8 mouse cellular contexts compared by ENCODE assay signal in genomic region chr16:93603439-93604212, GRCm38 (mm10). TPM values are rescaled to one million over a fixed set of nuclear protein-coding genes. Genes with fewer than 3 reads are reported as not detected.
DNase-seq lines count a peak whose midpoint lies in the region.

Gene Setd4 (minus strand): TSS chr16:93604063.

- H3K4me3 ChIP-seq in megakaryocyte, embryonic 14.5 days (replicated peaks): peak within 1 kb of the TSS; percentile 99

- peak; percentile 96 to 98 for DNase-seq in adrenal gland, adult (ENCODE audit: inconsistent age in 2 of 2, low spot score in 1 of 2)
- peak; percentile 95 for DNase-seq in embryo, embryonic 10 days (ENCODE audit: low spot score)
- DNase-seq in gastrocnemius, postnatal 10 days: peak; percentile 94
- DNase-seq in induced T-regulatory cell, adult 2 months (ENCODE audit: low read depth): peak; percentile 92
- peak; percentile 88 to 94 for DNase-seq in left cerebral cortex, adult 9 months (ENCODE audit: low spot score in 2 of 2)
- DNase-seq in right cerebral cortex, adult 2 months (ENCODE audit: low spot score in 2 of 2): peak; percentile 93
- peak; percentile 72 for DNase-seq in urinary bladder, postnatal 10 days (ENCODE audit: low spot score)

- peaks cover 27% of the 10 kb centered on the region for H3K27me3 ChIP-seq in megakaryocyte, embryonic 14.5 days (replicated peaks)

- H3K4me1 ChIP-seq in megakaryocyte, embryonic 14.5 days: peaks cover 25% of the 10 kb centered on the region

- peaks cover 4% of the 10 kb centered on the region; the same call in 1 of the 2 replicates for H3K9me3 ChIP-seq in megakaryocyte, embryonic 14.5 days

- no peaks in the 10 kb centered on the region for H3K36me3 ChIP-seq in megakaryocyte, embryonic 14.5 days (replicated peaks; ENCODE audit: low read length)

RNA-seq across cellular contexts. Expression of gene Setd4, which starts in this region (rescaled TPM):
- total RNA-seq in gastrocnemius, postnatal 10 days (2021): 1 to 10 TPM; 1.7 to 3.2 TPM
- 0.89 TPM in 1 of 2 replicates, not detected in the other for polyA plus RNA-seq in megakaryocyte, embryonic 14.5 days (2012; ENCODE audit: insufficient read depth, low replicate concordance)

Comparison
In these comparisons a context has a peak if more than half of its experiments do, and no peak if none do; other contexts are left out.
1. Peak in every context shown above with its lines: DNase-seq and H3K4me3 ChIP-seq.